Mouse (Mus musculus) T-helper 1 cell (primary cell): Measurements from ENCODE around the gene 3110040N11Rik.

Source experiments
- in situ Hi-C: fragments of 300-600 bp; cut with MboI, MseI; formaldehyde crosslinking; loops from one replicate; pipeline ENCODE4 v1.15.1; 2025; ENCODE audit warnings: high pct_unique_total_duplicates

The 3110040N11Rik gene

GRCm38 (mm10) chr7:81738720-81739385, 50.4 kb downstream of the 3110040N11Rik start:
- in situ Hi-C loops, result no loop called here

- in situ Hi-C loops, result no loop called here
These were observed 53.8 kb downstream of the 3110040N11Rik start for GRCm38 (mm10) chr7:81735300-81736048.

- in situ Hi-C loops, result no loop called here
These were observed 56.8 kb downstream of the 3110040N11Rik start for GRCm38 (mm10) chr7:81732183-81733089.
